Mouse (Mus musculus) embryonic facial prominence, embryonic 13.5 days (tissue): ENCODE data around the gene Soat2. TPM values are rescaled to one million over a fixed set of nuclear protein-coding genes. Genes with fewer than 3 reads are reported as not detected.

Source experiments
- ATAC-seq: fragments of 200-750 bp; cut with Nextera tagmentation; 2 replicates; pipeline ENCODE4 v1.8.0; 2017; ENCODE audit warnings: low read depth; ENCODE audit not compliant: insufficient number of reproducible peaks, insufficient read depth, low FRiP score, low TSS enrichment
- H3K27ac ChIP-seq: fragments of 300-500 bp; sonication (generic); 2 replicates; pipeline ENCODE4 v1.5.1; 2015; ENCODE audit warnings: moderate library complexity, mild to moderate bottlenecking, inconsistent platforms
- H3K27me3 ChIP-seq: fragments of 300-500 bp; sonication (generic); 2 replicates; pipeline ENCODE4 v1.6.1; 2015; ENCODE audit warnings: mild to moderate bottlenecking, inconsistent platforms
- H3K36me3 ChIP-seq: fragments of 300-500 bp; sonication (generic); 2 replicates; pipeline ENCODE4 v1.6.1; 2015; ENCODE audit warnings: mild to moderate bottlenecking, inconsistent platforms
- H3K4me1 ChIP-seq: fragments of 300-500 bp; sonication (generic); 2 replicates; pipeline ENCODE4 v1.6.1; 2015; ENCODE audit warnings: inconsistent platforms
- H3K4me2 ChIP-seq: fragments of 300-500 bp; sonication (generic); 2 replicates; pipeline ENCODE4 v1.6.1; 2015; ENCODE audit warnings: moderate library complexity, mild to moderate bottlenecking, inconsistent platforms
- H3K4me3 ChIP-seq: fragments of 300-500 bp; sonication (generic); 2 replicates; pipeline ENCODE4 v1.5.1; 2015; ENCODE audit warnings: mild to moderate bottlenecking, inconsistent platforms
- H3K9ac ChIP-seq: fragments of 300-500 bp; sonication (generic); 2 replicates; pipeline ENCODE4 v1.6.1; 2015; ENCODE audit warnings: mild to moderate bottlenecking, inconsistent platforms
- H3K9me3 ChIP-seq: fragments of 300-500 bp; sonication (generic); 2 replicates; pipeline ENCODE4 v1.6.1; 2016; ENCODE audit warnings: inconsistent platforms
- WGBS: fragments of 180-500 bp; shearing (Covaris S2); methylation state at CpG from one replicate; pipeline ENCODE4 v1.1.7; 2015; ENCODE audit warnings: mixed read lengths; 5-methylcytosine and 5-hydroxymethylcytosine counted together
- polyA plus RNA-seq: library from polyadenylated mRNA; unstranded; fragments of >200 nt; fragmentation: Nextera tagmentation; extraction: Ambion mirVana; gene quantifications from 2 replicates; pipeline ENCODE4 v1.2.1, GENCODE M21; 2015

Gene Soat2
- polyA plus RNA-seq, 1 experiment from 2014 or later: not detected

DNA sequence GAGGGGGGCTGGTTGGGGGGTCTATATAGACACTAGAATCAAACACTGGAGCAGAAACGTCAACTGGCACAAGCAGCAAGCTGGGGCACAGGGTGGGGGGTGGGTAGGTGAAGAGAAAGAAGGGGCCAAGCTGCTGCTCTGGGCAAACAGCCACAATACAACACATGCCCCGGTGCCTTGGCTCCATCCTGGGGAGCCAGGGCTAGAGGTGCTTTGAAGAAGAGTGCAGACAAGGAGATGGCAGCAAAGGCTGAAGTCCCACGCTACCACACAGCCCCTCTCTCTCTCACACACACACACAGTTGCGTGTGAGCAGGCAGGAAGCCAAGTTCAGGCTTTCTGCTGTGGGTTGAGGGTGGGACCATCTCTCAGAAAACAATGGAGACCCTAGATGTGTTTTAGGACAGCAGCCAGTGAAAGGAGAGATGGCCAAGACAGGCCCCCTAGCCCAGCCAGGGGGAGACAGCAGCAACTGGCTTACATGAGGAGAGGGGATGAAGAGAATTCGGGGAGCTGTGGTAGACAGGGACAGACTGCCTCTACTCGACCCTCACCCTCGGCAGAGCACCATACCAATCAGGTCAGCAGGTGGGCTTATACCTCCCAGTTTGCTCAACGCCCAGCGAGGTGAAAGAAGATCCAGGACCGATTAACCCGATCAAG, 33.4 kb upstream of the Soat2 start:
- H3K4me3 ChIP-seq: no peak overlapping the region
- ATAC-seq: 0 out of 2 replicates have a peak, but pooled peaks have one; percentile 7
- WGBS: 66% methylated on average over 11 of the region's 11 CpGs
- peaks cover 33% of the 10 kb centered on the region for H3K4me1 ChIP-seq
- H3K27me3 ChIP-seq: no peaks in the 10 kb centered on the region
- peak overlapping the region; percentile 30; the same call in 1 of the 2 replicates for H3K27ac ChIP-seq
- H3K9me3 ChIP-seq: no peaks in the 10 kb centered on the region
- H3K36me3 ChIP-seq: peaks cover 97% of the 10 kb centered on the region
- H3K4me2 ChIP-seq: no peak overlapping the region
- peak overlapping the region; percentile 37; the same call in 1 of the 2 replicates for H3K9ac ChIP-seq

DNA sequence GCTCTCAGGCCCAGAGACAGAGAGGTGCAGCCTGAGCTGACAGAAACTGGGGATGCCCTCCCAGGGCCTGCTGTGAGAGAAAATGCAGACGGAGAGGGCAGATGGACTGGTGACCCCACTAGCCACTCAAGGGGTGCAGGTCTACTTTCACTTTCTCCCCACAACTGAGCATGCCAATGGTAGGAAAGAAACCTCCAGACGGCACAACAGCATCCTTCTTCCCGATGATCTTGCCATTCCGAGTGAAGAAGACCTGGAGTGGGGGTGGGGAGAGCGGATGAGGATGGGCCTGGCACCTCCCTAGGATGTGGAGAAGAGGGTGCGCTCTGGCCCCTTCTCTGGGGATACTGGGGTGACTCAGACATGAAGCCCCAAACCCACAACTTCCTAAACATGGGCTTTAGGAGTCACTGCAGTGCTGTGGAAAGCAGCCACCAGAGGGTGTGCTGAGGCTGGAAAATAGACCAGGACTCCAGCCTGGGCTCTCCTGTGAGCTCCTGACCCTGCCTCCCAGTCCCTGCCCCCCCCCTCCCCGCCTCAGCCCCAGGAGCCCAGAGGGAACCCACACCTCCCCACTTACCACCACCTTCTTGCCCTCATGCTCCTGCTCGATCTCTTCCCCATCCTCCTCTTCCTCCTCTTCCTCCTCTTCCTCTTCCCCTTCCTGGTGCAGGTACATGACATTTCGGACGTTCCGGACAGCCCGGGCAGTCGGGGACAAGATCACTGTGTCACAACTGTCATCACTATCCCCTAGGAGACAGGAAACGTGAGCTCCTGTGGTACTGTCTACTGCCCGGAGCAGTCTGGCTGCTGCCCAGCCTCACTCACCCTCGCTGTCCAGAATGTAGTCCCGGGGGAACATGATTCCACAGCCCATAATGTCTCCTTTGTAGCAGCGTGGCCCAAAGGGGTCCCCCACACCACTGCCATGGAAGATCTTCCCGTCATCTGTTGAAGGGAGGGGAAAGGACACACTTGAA, 32.6 kb upstream of the Soat2 start:
- Histone ChIP-seq H3K4me3 (no peak overlapping the region), H3K9me3 (no peaks in the 10 kb centered on the region), H3K27me3 (no peaks in the 10 kb centered on the region), H3K4me2 (no peak overlapping the region), H3K27ac (peak overlapping the region; percentile 30; the same call in 1 of the 2 replicates), H3K4me1 (peaks cover 33% of the 10 kb centered on the region), H3K36me3 (peaks cover 95% of the 10 kb centered on the region), H3K9ac (peak overlapping the region; percentile 37; the same call in 1 of the 2 replicates)
- ATAC-seq: peak; percentile 3; the same call in 1 of the 2 replicates
- WGBS: 60% methylated on average over 19 of the region's 19 CpGs

DNA sequence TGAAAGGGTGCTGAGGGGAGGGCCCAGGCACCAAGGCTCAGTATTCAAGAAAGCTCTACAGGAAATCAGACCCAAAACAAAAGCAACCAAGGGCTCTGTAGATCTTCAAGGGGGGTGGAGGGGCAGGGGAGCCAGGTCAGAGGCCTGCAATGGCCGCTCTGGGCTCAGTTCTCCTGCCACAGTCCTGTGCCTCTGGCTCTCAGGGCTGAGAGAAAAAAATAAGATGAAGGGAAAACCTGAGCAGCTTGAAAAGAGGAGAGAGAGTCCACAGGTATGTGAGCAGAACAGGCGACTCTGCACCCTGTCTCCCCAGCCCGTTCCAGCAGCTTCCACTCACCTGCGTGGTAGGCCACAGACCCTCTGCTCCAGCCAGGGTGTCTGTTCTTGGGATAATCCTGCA, 31.7 kb upstream of the Soat2 start:
- no peak overlapping the region for H3K4me3 ChIP-seq
- no peaks in the 10 kb centered on the region for H3K27me3 ChIP-seq
- 80% methylated on average over 4 of the region's 4 CpGs for WGBS
- H3K4me1 ChIP-seq: peaks cover 33% of the 10 kb centered on the region
- no peak overlapping the region for H3K4me2 ChIP-seq
- H3K9ac ChIP-seq: no peak overlapping the region
- no peaks in the 10 kb centered on the region for H3K9me3 ChIP-seq
- H3K36me3 ChIP-seq: peaks cover 89% of the 10 kb centered on the region
- no peak for ATAC-seq
- no peak overlapping the region for H3K27ac ChIP-seq

DNA sequence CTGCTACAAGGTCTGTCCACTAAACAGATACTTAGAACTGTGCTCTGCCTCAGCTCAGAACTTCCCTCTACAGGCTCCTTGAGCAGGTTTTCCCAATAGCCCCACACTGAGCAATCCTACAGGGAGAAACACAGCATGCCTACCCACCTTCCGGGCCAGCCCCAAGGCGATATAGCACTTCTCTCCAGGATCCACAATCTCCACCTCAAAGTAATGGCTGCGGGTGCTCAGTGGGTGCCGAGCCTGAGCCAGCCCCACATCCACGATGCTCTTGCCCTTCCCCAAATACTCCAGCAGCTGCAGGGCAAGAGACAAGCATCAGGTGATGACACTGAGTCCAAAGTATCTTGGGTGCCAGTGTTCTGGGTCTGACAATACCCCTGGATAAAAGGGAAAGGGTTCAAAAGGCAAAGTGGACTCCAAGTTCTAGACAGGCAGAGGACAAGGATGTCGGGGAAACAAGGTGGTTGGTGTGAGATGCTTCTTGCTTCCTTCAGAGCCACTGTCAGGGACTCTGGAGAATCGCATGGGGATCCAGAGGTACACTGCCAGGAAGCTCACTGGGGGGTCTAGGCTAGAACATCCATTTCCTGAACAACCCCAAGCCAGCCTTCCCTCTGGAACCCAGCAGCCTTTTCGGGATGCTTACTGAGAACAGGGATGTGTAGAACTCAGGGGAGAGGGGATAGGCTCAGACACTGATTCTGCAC, 31.1 kb upstream of the Soat2 start:
- Histone ChIP-seq H3K4me3 (no peak overlapping the region), H3K4me1 (peaks cover 33% of the 10 kb centered on the region), H3K9ac (no peak overlapping the region), H3K27ac (no peak overlapping the region), H3K27me3 (no peaks in the 10 kb centered on the region), H3K36me3 (peaks cover 84% of the 10 kb centered on the region), H3K4me2 (no peak overlapping the region), H3K9me3 (no peaks in the 10 kb centered on the region)
- ATAC-seq: no peak
- WGBS: 76% methylated on average over 8 of the region's 8 CpGs

DNA sequence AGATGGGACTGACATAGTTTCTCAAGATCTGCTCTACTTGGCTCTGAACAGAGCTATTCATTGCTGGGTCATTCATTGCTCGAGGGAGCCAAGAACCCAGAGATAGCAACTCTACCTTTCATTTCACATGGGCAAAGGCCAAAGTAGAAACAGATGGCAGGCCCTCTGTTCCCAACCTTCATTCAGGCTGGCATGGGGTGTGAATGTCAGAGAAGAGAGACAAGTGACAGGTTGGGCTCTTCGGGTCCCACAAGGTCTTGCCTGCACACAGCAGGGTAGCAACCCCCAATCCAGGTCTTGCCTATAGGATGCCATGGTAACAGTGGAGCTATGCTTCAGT, 30.5 kb upstream of the Soat2 start:
- Histone ChIP-seq H3K36me3 (peaks cover 84% of the 10 kb centered on the region), H3K9me3 (no peaks in the 10 kb centered on the region), H3K27me3 (no peaks in the 10 kb centered on the region), H3K4me1 (peaks cover 33% of the 10 kb centered on the region), H3K27ac (no peak overlapping the region), H3K4me2 (no peak overlapping the region), H3K9ac (no peak overlapping the region), H3K4me3 (no peak overlapping the region)
- ATAC-seq: no peak
- WGBS: 55% methylated on average over 2 of the region's 2 CpGs

DNA sequence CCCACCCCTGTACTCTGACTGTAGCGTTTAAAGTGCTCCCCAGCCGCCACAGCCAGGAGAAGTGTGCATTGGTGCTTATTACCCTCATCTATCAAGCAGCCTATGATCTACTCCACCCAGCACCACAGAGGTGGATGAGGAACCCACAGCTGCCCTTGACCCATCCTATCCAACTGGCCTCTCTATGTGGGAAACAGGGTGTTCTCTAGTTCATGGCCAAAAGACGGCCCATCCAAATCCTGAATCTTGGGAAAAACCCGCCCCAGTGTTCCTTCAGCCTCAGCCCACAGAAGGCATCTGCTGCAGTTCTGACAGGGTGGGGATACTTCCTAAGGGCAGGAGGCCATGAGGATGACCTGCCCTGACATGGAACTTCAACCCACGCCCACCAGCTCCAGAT, 29.8 kb upstream of the Soat2 start:
- Histone ChIP-seq H3K27ac (peak overlapping the region; percentile 39; the same call in 1 of the 2 replicates), H3K4me1 (peaks cover 33% of the 10 kb centered on the region), H3K27me3 (no peaks in the 10 kb centered on the region), H3K36me3 (peaks cover 83% of the 10 kb centered on the region), H3K9me3 (no peaks in the 10 kb centered on the region), H3K4me3 (no peak overlapping the region), H3K4me2 (no peak overlapping the region), H3K9ac (no peak overlapping the region)
- 86% methylated on average over 5 of the region's 5 CpGs for WGBS
- no peak for ATAC-seq

DNA sequence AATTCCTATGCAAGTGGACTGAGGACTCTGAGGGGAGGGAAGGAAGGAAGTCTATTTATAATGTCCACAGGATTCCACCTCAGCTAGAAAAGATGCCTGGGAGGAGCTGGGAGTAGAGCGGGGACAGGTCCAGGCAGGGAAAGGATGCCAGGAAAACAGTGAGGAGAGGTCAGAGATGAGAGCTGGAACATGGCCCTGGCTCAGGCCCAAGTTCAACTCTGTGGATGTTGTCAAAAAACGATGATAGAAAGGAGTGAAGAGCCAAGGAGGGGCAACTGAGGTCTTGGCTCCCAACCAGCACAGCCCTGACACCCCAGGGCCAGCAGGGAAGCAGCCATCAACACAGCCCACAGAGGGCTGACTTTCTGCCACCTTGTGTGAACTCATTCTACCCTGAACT, 24.0 kb upstream of the Soat2 start:
- peaks cover 82% of the 10 kb centered on the region for H3K36me3 ChIP-seq
- no peak for ATAC-seq
- no peaks in the 10 kb centered on the region for H3K27me3 ChIP-seq
- H3K4me3 ChIP-seq: no peak overlapping the region
- WGBS: 79% methylated on average over 2 of the region's 2 CpGs
- no peak overlapping the region for H3K4me2 ChIP-seq
- H3K4me1 ChIP-seq: no peaks in the 10 kb centered on the region
- H3K27ac ChIP-seq: no peak overlapping the region
- H3K9ac ChIP-seq: 0 out of 2 replicates have a peak overlapping the region, but pooled peaks have one; percentile 12
- H3K9me3 ChIP-seq: no peaks in the 10 kb centered on the region

DNA sequence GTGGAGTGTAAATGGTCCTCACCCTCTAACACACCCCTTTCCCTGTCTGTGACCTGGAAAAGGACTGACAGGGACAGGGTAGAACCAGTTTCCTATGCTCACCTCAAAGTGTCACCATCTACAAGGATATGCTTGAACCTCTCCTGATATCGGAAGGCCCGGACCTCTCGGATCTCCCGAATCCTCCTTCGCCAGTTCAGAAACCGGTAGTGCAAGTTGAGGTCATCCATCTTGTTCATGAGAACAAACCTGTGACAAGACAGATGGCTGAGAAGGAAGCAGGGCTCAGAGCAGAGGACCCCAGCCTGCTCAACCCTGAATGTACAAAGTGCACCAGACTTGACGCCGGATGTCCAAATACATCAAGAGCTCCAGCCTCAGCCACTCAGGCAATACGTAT, 17.0 kb upstream of the Soat2 start:
- peaks cover 14% of the 10 kb centered on the region for H3K4me1 ChIP-seq
- no peaks in the 10 kb centered on the region for H3K9me3 ChIP-seq
- H3K27me3 ChIP-seq: no peaks in the 10 kb centered on the region
- H3K4me3 ChIP-seq: no peak overlapping the region
- no peak for ATAC-seq
- H3K4me2 ChIP-seq: no peak overlapping the region
- WGBS: 88% methylated on average over 9 of the region's 9 CpGs
- no peak overlapping the region for H3K9ac ChIP-seq
- H3K27ac ChIP-seq: no peak overlapping the region
- H3K36me3 ChIP-seq: peaks cover 50% of the 10 kb centered on the region

DNA sequence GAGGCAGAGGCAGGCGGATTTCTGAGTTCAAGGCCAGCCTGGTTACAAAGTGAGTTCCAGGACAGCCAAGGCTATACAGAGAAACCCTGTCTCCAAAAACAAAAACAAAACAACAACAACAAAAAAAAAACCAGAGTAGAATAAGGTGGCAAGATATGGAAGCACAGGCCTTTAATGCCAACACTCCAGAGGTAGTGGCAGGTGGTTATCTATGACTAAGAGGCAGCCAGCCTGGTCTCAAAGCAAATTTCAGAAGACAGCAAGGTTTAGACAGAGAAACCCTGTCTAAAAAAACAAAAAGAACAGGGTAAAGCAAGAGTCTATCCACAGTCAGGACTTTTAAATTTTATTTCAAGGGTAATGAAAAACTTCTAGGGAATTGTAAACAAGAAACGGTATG, 15.6 kb upstream of the Soat2 start:
- Histone ChIP-seq H3K4me3 (peak overlapping the region; percentile 83; the same call in 1 of the 2 replicates), H3K27me3 (no peaks in the 10 kb centered on the region), H3K9me3 (no peaks in the 10 kb centered on the region), H3K9ac (no peak overlapping the region), H3K4me2 (peak overlapping the region; percentile 83), H3K4me1 (peaks cover 14% of the 10 kb centered on the region), H3K36me3 (peaks cover 37% of the 10 kb centered on the region), H3K27ac (peak overlapping the region; percentile 72; the same call in 1 of the 2 replicates)
- ATAC-seq: no peak
- 80% methylated on average over 2 of the region's 2 CpGs for WGBS

DNA sequence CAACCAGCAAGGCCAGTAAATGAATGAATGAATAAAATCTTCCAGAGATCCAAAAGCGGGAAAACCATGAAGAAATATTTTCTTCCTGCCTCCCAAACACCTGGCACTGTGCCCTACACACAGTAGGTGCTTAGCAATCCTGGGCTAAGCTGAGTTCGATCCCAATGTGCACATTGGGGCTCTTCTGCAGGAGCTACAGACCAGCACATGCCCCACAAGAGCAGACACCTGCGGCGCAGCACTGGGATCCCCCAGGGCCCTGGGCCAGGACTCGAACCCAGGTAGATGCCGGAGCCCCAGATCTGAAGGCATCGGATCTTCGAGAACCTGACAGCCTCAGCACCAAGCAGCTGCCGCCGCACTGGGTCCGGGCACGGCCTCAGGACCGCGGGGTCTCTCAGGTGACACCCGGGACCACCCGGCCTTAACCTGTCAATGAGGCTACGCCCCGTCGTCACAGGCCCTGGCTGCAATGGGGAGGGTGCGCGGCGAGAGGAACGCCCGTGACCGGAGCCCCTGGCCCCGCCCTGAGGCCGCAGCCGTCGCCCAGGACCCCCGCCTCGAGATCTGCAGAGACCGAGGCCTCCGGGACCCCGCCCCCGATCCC, 14.7 kb upstream of the Soat2 start:
- H3K4me3 ChIP-seq: peak overlapping the region; percentile 83
- WGBS: 2% methylated on average over 35 of the region's 35 CpGs
- ATAC-seq: peak; percentile 76

More for the DNA sequence above, 14.7 kb upstream of the Soat2 start:
- peaks cover 14% of the 10 kb centered on the region for H3K4me1 ChIP-seq
- peak overlapping the region; percentile 72 for H3K27ac ChIP-seq
- H3K27me3 ChIP-seq: no peaks in the 10 kb centered on the region
- peaks cover 28% of the 10 kb centered on the region for H3K36me3 ChIP-seq
- peak overlapping the region; percentile 83 for H3K4me2 ChIP-seq
- H3K9ac ChIP-seq: peak overlapping the region; percentile 83
- H3K9me3 ChIP-seq: no peaks in the 10 kb centered on the region
